Mouse (Mus musculus) erythroblast, embryonic 14.5 days (primary cell): ENCODE data around the gene Fgfr2.

Experiments used
- GATA1 ChIP-seq: IDR thresholded peaks from 2 replicates; pipeline ENCODE4 v1.6.1; 2012; ENCODE audit warnings: low read length, inconsistent platforms, mixed read lengths
- TAL1 ChIP-seq: IDR thresholded peaks from 3 replicates; pipeline ENCODE4 v1.6.1; 2012; ENCODE audit warnings: low read length, inconsistent platforms, mixed read lengths

GRCm38 (mm10) chr7:130141088-130141873, 2981.9 kb downstream of the Fgfr2 start:
- TF ChIP-seq GATA1 (no peak), TAL1 (no peak)
